Mouse (Mus musculus): Measurements from ENCODE around the gene Cdk5rap2. TPM values are rescaled to one million over a fixed set of nuclear protein-coding genes. Genes with fewer than 3 reads are reported as not detected.

Gene Cdk5rap2
- total and polyA plus RNA-seq, 3 experiments: 2.0 to 6.1 (median 5.9) TPM

GRCm38 (mm10) chr4:70259726-70260418 lies 150.4 kb downstream of the Cdk5rap2 start:
- Histone ChIP-seq H3K27me3 (ENCODE audit: control insufficient read depth, insufficient read depth, low read length) (no peaks in the 10 kb centered on the region), H3K9ac (ENCODE audit: low read depth, low read length) (no peak overlapping the region), H3K79me2 (replicated peaks; ENCODE audit: control insufficient read depth, insufficient read depth, low read length) (no peaks in the 10 kb centered on the region), H3K36me3 (ENCODE audit: control insufficient read depth, insufficient read depth, low read length) (no peaks in the 10 kb centered on the region), H3K27ac (no peak overlapping the region), H3K4me1 (ENCODE audit: control insufficient read depth, insufficient read depth, low read length) (0 out of 2 replicates have a peak, but pooled peaks cover 1% of the 10 kb centered on the region), H3K4me3 (no peak overlapping the region)
- WGBS: 97% methylated on average over 3 of the region's 3 CpGs
- intact Hi-C loops (cut with DNase I): no loop called here
- TF ChIP-seq CTCF (IDR thresholded peaks at IDR 0.05) (peak; percentile 18; the same call in 1 of the 2 replicates), EP300 (IDR thresholded peaks at IDR 0.05; ENCODE audit: insufficient read depth, low read depth, low read length) (no peak)
- no peak for DNase-seq

- H3K79me2 ChIP-seq (replicated peaks; ENCODE audit: control insufficient read depth, insufficient read depth, low read length): no peaks in the 10 kb centered on the region
- no peak for TF ChIP-seq EP300 (IDR thresholded peaks at IDR 0.05; ENCODE audit: insufficient read depth, low read depth, low read length)
- no peak for TF ChIP-seq CTCF (IDR thresholded peaks at IDR 0.05)
- TF ChIP-seq POLR2A (IDR thresholded peaks at IDR 0.05; ENCODE audit: insufficient read depth, low read depth, low read length): no peak
- WGBS: 41% methylated on average over 9 of the region's 9 CpGs
- H3K4me1 ChIP-seq (ENCODE audit: control insufficient read depth, insufficient read depth, low read length): 0 out of 2 replicates have a peak, but pooled peaks cover 1% of the 10 kb centered on the region
- no peak overlapping the region for H3K4me3 ChIP-seq
- intact Hi-C loops (cut with DNase I): no loop called here
- no peak for DNase-seq
- peak overlapping the region; percentile 47; the same call in 1 of the 2 replicates for H3K27ac ChIP-seq
- H3K9ac ChIP-seq (ENCODE audit: low read depth, low read length): no peak overlapping the region
- no peaks in the 10 kb centered on the region for H3K36me3 ChIP-seq (ENCODE audit: control insufficient read depth, insufficient read depth, low read length)
- H3K27me3 ChIP-seq (ENCODE audit: control insufficient read depth, insufficient read depth, low read length): no peaks in the 10 kb centered on the region
Measured at GRCm38 (mm10) chr4:70258826-70259225, 151.4 kb downstream of the Cdk5rap2 start.

GRCm38 (mm10) chr4:70258205-70258604 lies 152.0 kb downstream of the Cdk5rap2 start:
- intact Hi-C loops (cut with DNase I): no loop called here
- H3K27me3 ChIP-seq (ENCODE audit: control insufficient read depth, insufficient read depth, low read length): no peaks in the 10 kb centered on the region
- TF ChIP-seq EP300 (IDR thresholded peaks at IDR 0.05; ENCODE audit: insufficient read depth, low read depth, low read length): no peak
- no peak for TF ChIP-seq POLR2A (IDR thresholded peaks at IDR 0.05; ENCODE audit: insufficient read depth, low read depth, low read length)
- no peak for TF ChIP-seq CTCF (IDR thresholded peaks at IDR 0.05)
- no peak for DNase-seq
- H3K4me1 ChIP-seq (ENCODE audit: control insufficient read depth, insufficient read depth, low read length): 0 out of 2 replicates have a peak, but pooled peaks cover 1% of the 10 kb centered on the region
- H3K27ac ChIP-seq: peak overlapping the region; percentile 15; the same call in 1 of the 2 replicates
- no peaks in the 10 kb centered on the region for H3K79me2 ChIP-seq (replicated peaks; ENCODE audit: control insufficient read depth, insufficient read depth, low read length)
- H3K36me3 ChIP-seq (ENCODE audit: control insufficient read depth, insufficient read depth, low read length): no peaks in the 10 kb centered on the region
- 82% methylated on average over 6 of the region's 6 CpGs for WGBS
- no peak overlapping the region for H3K4me3 ChIP-seq
- H3K9ac ChIP-seq (ENCODE audit: low read depth, low read length): no peak overlapping the region

- TF ChIP-seq CTCF (IDR thresholded peaks at IDR 0.05) (no peak), EP300 (IDR thresholded peaks at IDR 0.05; ENCODE audit: insufficient read depth, low read depth, low read length) (no peak), POLR2A (IDR thresholded peaks at IDR 0.05; ENCODE audit: insufficient read depth, low read depth, low read length) (no peak)
- no peaks in the 10 kb centered on the region for H3K4me1 ChIP-seq (ENCODE audit: control insufficient read depth, insufficient read depth, low read length)
- no peaks in the 10 kb centered on the region for H3K36me3 ChIP-seq (ENCODE audit: control insufficient read depth, insufficient read depth, low read length)
- no peak for DNase-seq
- no peaks in the 10 kb centered on the region for H3K79me2 ChIP-seq (replicated peaks; ENCODE audit: control insufficient read depth, insufficient read depth, low read length)
- H3K9ac ChIP-seq (ENCODE audit: low read depth, low read length): no peak overlapping the region
- 70% methylated on average over 5 of the region's 5 CpGs for WGBS
- H3K27ac ChIP-seq: no peak overlapping the region
- no peak overlapping the region for H3K4me3 ChIP-seq
- H3K27me3 ChIP-seq (ENCODE audit: control insufficient read depth, insufficient read depth, low read length): no peaks in the 10 kb centered on the region
- intact Hi-C loops (cut with DNase I): no loop called here
Measured at GRCm38 (mm10) chr4:70251782-70252181, 158.5 kb downstream of the Cdk5rap2 start.

- no peaks in the 10 kb centered on the region for H3K79me2 ChIP-seq (replicated peaks; ENCODE audit: control insufficient read depth, insufficient read depth, low read length)
- no peaks in the 10 kb centered on the region for H3K36me3 ChIP-seq (ENCODE audit: control insufficient read depth, insufficient read depth, low read length)
- WGBS: 92% methylated on average over 6 of the region's 6 CpGs
Measured at GRCm38 (mm10) chr4:70245706-70246105, 164.5 kb downstream of the Cdk5rap2 start.

GRCm38 (mm10) chr4:70243561-70244120 lies 166.6 kb downstream of the Cdk5rap2 start:
- no peak for TF ChIP-seq EP300 (IDR thresholded peaks at IDR 0.05; ENCODE audit: insufficient read depth, low read depth, low read length)
- TF ChIP-seq CTCF (IDR thresholded peaks at IDR 0.05): no peak
- TF ChIP-seq POLR2A (IDR thresholded peaks at IDR 0.05; ENCODE audit: insufficient read depth, low read depth, low read length): no peak
- 70% methylated on average over 3 of the region's 3 CpGs for WGBS
- H3K4me1 ChIP-seq (ENCODE audit: control insufficient read depth, insufficient read depth, low read length): no peaks in the 10 kb centered on the region
- H3K4me3 ChIP-seq: no peak overlapping the region
- no peaks in the 10 kb centered on the region for H3K79me2 ChIP-seq (replicated peaks; ENCODE audit: control insufficient read depth, insufficient read depth, low read length)
- DNase-seq: no peak
- no peak overlapping the region for H3K9ac ChIP-seq (ENCODE audit: low read depth, low read length)
- no peaks in the 10 kb centered on the region for H3K36me3 ChIP-seq (ENCODE audit: control insufficient read depth, insufficient read depth, low read length)
- no peaks in the 10 kb centered on the region for H3K27me3 ChIP-seq (ENCODE audit: control insufficient read depth, insufficient read depth, low read length)
- intact Hi-C loops (cut with DNase I): no loop called here
- H3K27ac ChIP-seq: no peak overlapping the region

More at GRCm38 (mm10) chr4:70245706-70246105, 164.5 kb downstream of the Cdk5rap2 start:
- Histone ChIP-seq H3K4me1 (ENCODE audit: control insufficient read depth, insufficient read depth, low read length) (no peaks in the 10 kb centered on the region), H3K27me3 (ENCODE audit: control insufficient read depth, insufficient read depth, low read length) (no peaks in the 10 kb centered on the region), H3K4me3 (no peak overlapping the region), H3K27ac (no peak overlapping the region), H3K9ac (ENCODE audit: low read depth, low read length) (no peak overlapping the region)
- no peak for DNase-seq
- intact Hi-C loops (cut with DNase I): no loop called here
- TF ChIP-seq POLR2A (IDR thresholded peaks at IDR 0.05; ENCODE audit: insufficient read depth, low read depth, low read length) (no peak), CTCF (IDR thresholded peaks at IDR 0.05) (no peak)

Measured in heart, adult 2 months (tissue).